Mouse (Mus musculus): ENCODE data around the gene Catsperz.

Catsperz gene

GRCm38 (mm10) chr19:6943709-6944108 is 18.5 kb upstream of the Catsperz start:
- DNase-seq, result no peak

GRCm38 (mm10) chr19:6942764-6943163 is 17.6 kb upstream of the Catsperz start:
- no peak for DNase-seq

GRCm38 (mm10) chr19:6942249-6942691 is 17.1 kb upstream of the Catsperz start, which contains the start of gene Gpr137:
Gene Gpr137 (minus strand): TSS chr19:6942480.
- DNase-seq, result peak; percentile 97

- peak; percentile 97 for DNase-seq
Measured at GRCm38 (mm10) chr19:6941372-6942248, 16.4 kb upstream of the Catsperz start, which contains the start of gene Bad. Gene Bad (plus strand): TSS chr19:6941861.

GRCm38 (mm10) chr19:6940396-6941351 is 15.5 kb upstream of the Catsperz start:
- DNase-seq, result no peak

GRCm38 (mm10) chr19:6939106-6940002 is 14.2 kb upstream of the Catsperz start:
- DNase-seq, result no peak

- DNase-seq, result no peak
Measured at GRCm38 (mm10) chr19:6937541-6938465, 12.6 kb upstream of the Catsperz start.

GRCm38 (mm10) chr19:6936299-6936698 is 11.1 kb upstream of the Catsperz start:
- DNase-seq, result no peak

- no peak for DNase-seq
Measured at GRCm38 (mm10) chr19:6934195-6934977, 9.2 kb upstream of the Catsperz start, which contains the start of gene Kcnk4. Gene Kcnk4 (minus strand): TSS chr19:6934515.

GRCm38 (mm10) chr19:6933436-6934194 is 8.4 kb upstream of the Catsperz start:
- peak; percentile 58 for DNase-seq

- DNase-seq, result no peak
Measured at GRCm38 (mm10) chr19:6933102-6933435, 7.9 kb upstream of the Catsperz start.

- no peak for DNase-seq
Measured at GRCm38 (mm10) chr19:6932018-6932417, 6.8 kb upstream of the Catsperz start.

- DNase-seq, result no peak
Measured at GRCm38 (mm10) chr19:6931002-6931401, 5.8 kb upstream of the Catsperz start.

GRCm38 (mm10) chr19:6928080-6928479 is 2.9 kb upstream of the Catsperz start:
- DNase-seq, result no peak

GRCm38 (mm10) chr19:6926559-6927255 is 1.5 kb upstream of the Catsperz start:
- peak; percentile 72 for DNase-seq

- DNase-seq, result no peak
Measured at GRCm38 (mm10) chr19:6925611-6926329, 590 bp upstream of the Catsperz start.

- peak; percentile 95 for DNase-seq
Measured at GRCm38 (mm10) chr19:6924461-6925306, 496 bp downstream of the Catsperz start.

Data from kidney, postnatal 10 days (tissue).